Mouse (Mus musculus) lung, postnatal 14 days (tissue): ENCODE data around the gene Gtf3c6.

Experiments
- DNase-seq: peaks from one replicate; pipeline ENCODE4 v3.0.0; 2021

The Gtf3c6 gene

GRCm38 (mm10) chr10:40258401-40258966 lies 576 bp upstream of the Gtf3c6 start:
- DNase-seq: peak; percentile 65

GRCm38 (mm10) chr10:40256716-40257115 lies 1.2 kb downstream of the Gtf3c6 start:
- peak; percentile 54 for DNase-seq

GRCm38 (mm10) chr10:40250969-40251368 lies 6.9 kb downstream of the Gtf3c6 start:
- DNase-seq: no peak

DNA sequence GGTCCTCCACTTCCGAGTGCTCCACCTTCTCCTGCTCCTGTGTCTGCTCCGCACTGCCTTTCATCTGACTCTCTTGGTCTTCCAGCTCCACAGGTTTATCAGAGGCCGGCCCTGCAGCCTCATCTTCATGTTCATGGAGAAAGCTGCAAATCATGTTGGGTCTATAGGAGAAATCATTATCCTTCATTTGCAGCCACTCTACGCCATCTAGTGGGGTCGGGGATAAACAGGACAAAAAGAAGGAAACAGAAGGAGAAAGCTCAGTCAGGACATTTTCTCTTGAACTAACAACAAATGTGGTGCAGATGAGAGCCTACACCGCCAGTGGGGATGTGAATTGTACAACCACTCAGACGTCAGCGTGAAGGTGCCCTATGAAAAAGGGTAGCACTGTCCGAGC lies 8.3 kb downstream of the Gtf3c6 start:
- no peak for DNase-seq

DNA sequence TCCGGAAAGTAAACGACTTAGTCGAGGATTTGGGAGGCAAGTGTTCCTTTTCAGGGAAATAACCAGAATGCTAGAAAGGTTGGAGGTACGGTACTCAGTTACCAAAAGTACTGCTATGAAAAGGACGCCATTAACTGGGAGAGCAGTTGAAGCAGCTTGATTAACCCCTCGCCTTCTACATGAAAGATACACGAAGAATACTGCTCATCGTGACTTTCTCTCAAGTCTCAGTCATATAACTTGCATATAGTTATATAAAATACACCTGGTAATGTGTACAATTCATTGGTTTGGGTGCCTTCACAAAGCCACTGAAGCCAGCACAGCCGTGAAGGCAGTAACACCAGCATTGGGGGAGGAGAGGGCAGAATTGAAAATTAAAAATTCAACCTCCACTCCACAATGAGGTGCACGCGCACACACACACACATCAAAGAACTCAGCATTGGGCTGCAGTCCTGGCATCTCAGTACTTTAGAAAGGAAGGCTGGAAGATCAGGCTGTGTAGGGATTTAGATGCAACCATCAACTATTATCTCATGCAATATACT lies 10.7 kb downstream of the Gtf3c6 start:
- no peak for DNase-seq

DNA sequence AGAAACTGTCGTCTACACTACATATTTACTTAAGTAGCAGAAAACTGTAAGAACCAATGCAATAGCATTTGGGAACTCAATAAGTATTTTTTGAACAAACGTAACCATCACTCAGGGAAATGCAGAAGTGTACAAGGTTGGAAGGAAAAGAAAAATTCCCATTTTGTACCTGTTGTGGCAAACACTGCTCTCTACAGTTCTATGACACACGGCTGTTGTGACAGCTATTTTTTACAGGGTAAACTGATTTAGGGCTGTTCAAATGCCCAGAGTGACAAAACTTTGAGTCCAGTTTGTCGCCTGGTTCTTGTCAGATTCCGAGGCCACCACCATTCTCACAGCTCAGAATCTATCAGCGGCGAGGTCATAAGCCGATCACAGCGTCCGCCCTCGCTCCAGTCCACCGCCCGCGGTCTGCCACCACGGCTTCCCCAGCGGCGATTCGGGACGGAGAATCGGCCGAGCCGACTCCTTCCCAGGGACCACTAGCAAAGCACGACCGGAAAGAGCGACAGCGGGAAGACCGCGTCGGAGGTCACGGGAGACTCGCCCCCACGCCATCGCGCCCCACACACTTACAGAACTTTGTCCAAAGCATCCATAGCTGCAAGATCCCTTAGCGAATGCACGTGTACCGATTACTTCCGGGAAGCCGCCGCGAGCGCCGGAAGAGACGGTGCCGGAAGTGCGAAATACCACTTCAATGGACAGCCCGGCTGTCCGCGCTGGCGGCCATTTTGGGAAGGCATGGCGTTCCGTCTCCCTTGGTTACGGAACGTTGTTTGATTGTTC lies 11.3 kb downstream of the Gtf3c6 start, which contains the start of gene Rpf2:
Gene Rpf2 (minus strand): TSS at position 663 of the 792 bp plus-strand sequence.
- DNase-seq: peak; percentile 83

DNA sequence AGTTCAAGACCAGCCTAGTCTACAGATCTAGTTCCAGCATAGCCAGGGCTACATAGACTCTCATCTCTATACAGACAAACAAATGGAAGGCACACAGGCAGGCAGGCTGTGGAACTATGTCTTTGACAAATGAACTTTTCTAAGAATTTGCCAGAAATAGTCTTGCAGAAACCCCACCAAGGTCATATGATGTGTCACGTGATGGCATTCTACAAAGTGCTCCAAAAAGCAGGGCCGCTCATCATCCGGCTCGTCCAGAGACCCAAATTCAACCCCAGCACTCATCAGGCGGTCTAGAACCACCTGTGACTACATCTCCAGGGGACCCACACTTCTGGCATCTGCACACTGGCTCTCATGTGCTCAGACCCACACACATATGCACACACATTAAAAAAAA lies 20.1 kb downstream of the Gtf3c6 start:
- no peak for DNase-seq

- DNase-seq: no peak
These were observed 24.7 kb downstream of the Gtf3c6 start for GRCm38 (mm10) chr10:40233241-40233640.

DNA sequence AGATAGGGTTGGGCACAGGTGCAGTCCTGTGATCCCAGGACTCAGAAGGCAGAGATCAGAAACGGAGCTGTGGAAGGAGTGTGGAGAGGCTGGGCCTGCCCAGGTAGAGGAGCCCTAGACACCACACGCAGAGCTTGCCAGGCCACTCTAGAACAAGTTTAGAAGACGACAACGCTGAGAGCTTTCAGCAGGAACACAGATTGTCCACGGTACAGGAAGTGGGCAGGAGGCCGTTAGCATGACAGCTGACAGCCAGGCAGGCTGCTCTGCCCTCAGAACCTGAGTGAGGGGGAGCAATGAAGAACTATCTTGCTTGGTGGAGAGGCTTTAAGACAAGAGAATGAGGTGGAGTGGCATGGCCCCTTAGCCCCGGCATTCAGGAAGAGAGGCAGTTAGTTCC lies 25.5 kb downstream of the Gtf3c6 start:
- DNase-seq: no peak

DNA sequence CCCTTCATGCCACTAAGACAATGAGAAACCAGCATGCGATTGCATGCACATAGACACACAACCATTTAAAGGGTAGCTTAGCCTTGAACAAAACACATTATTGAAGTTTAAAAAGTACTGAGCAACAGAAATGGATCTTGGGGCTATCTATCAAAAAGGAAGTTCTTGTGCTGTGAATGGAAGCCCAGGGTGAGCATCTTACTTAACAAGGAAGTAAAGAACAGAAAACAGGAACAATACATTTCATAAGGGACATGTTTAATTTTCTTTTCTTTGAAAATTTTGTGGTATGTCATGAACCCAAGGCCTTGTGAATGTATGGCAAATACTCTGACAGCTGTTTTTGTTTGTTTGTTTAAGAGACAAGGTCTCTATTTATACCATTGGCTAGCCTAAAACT lies 28.2 kb downstream of the Gtf3c6 start:
- DNase-seq: no peak

DNA sequence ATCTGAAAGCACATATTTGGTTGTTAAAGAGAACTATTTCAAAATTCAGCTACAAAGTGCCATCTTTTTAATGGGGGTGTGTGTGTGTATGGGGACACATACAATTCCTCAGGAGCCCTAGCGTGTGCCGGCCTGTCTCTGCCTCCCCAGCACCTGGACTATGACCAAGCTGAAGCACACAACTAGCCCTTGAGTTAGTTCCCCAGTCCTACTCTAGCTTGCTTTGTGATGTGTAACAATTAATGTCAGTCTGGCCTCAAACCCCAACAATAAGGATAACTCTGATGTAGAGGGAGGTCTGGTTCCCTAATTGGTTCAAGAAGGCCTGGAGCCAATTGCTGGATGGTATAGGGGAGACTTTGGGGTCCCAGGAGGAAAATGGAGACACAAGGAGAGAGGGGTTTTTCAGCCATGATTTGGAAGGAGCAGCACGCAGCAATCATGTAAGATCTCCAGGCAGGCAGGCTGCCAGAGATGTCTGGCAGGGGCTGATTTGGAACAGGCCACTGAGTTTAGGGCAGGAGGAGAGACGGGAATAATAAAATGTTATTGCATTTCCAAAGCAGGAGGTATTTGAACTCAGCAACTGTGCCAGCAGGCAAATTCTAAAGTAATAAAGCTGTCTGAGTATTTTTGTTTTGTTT lies 30.1 kb downstream of the Gtf3c6 start:
- DNase-seq: no peak

GRCm38 (mm10) chr10:40218874-40219273 lies 39.0 kb downstream of the Gtf3c6 start:
- no peak for DNase-seq

- DNase-seq: peak; percentile 94
These were observed 45.3 kb downstream of the Gtf3c6 start for GRCm38 (mm10) chr10:40212443-40213169.
